Mouse (Mus musculus) heart, postnatal 0 days (tissue): ENCODE measurements at regions not wholly inside any gene's neighbourhood (a gene's known extent, or its start where the extent isn't known, plus 50 kb on each side); places are given as distances from the start of the nearest gene placed in this dataset.
A peak's percentile ranks its signal among the peaks of the same experiment; 100 is the strongest.

Experiments
- ATAC-seq: fragments of 200-750 bp; cut with Nextera tagmentation; 2 replicates; pipeline ENCODE4 v1.8.0; 2017; ENCODE audit warnings: low read depth, moderate number of reproducible peaks, moderate library complexity; ENCODE audit not compliant: insufficient read depth
- DNase-seq: peaks from one replicate; pipeline ENCODE4 v3.0.0-alpha.2; 2016; ENCODE audit warnings: low spot score
- H3K27ac ChIP-seq: fragments of 300-500 bp; sonication (generic); 2 replicates; pipeline ENCODE4 v1.5.1; 2014; ENCODE audit warnings: low read depth, mild to moderate bottlenecking
- H3K27me3 ChIP-seq: fragments of 300-500 bp; sonication (generic); 2 replicates; pipeline ENCODE4 v1.6.1; 2014; ENCODE audit warnings: low read length, mixed read lengths; ENCODE audit not compliant: control insufficient read depth, insufficient read depth
- H3K36me3 ChIP-seq: fragments of 300-500 bp; sonication (generic); replicated peaks from 2 replicates; pipeline ENCODE4 v1.6.1; 2014; ENCODE audit warnings: low read length, mixed read lengths; ENCODE audit not compliant: control insufficient read depth, insufficient read depth
- H3K4me1 ChIP-seq: fragments of 300-500 bp; sonication (generic); 2 replicates; pipeline ENCODE4 v1.6.1; 2014; ENCODE audit warnings: antibody characterized with exemption; ENCODE audit not compliant: control insufficient read depth, insufficient read depth
- H3K4me2 ChIP-seq: fragments of 300-500 bp; sonication (generic); 2 replicates; pipeline ENCODE4 v1.6.1; 2014; ENCODE audit warnings: low read depth, mild to moderate bottlenecking, low read length, moderate library complexity
- H3K4me3 ChIP-seq: fragments of 300-500 bp; sonication (generic); 2 replicates; pipeline ENCODE4 v1.5.1; 2014; ENCODE audit warnings: low read depth, low read length
- H3K9ac ChIP-seq: fragments of 300-500 bp; sonication (generic); replicated peaks from 2 replicates; pipeline ENCODE4 v1.6.1; 2014; ENCODE audit warnings: low read depth, low read length, mixed read lengths
- H3K9me3 ChIP-seq: fragments of 300-500 bp; sonication (generic); replicated peaks from 2 replicates; pipeline ENCODE4 v1.6.1; 2016; ENCODE audit warnings: low read length; ENCODE audit not compliant: control insufficient read depth
- CTCF ChIP-seq: IDR thresholded peaks from 2 replicates; pipeline ENCODE4 v1.5.1; 2016; ENCODE audit warnings: antibody characterized with exemption, control low read depth, low read depth
- EP300 ChIP-seq: IDR thresholded peaks from 2 replicates; pipeline ENCODE4 v1.6.1; 2016; ENCODE audit warnings: antibody characterized with exemption, low read depth
- WGBS: fragments of 180-500 bp; shearing (Covaris S2); extraction: QIAGEN DNeasy Blood & Tissue Kit; methylation state at CpG from one replicate; pipeline ENCODE4 v1.1.7; 2014; 5-methylcytosine and 5-hydroxymethylcytosine counted together

- H3K4me3 ChIP-seq, result no peak overlapping the region
- DNase-seq (no peak), ATAC-seq (no peak)
- 79% methylated on average over 2 of the region's 2 CpGs for WGBS
- no peak overlapping the region for H3K27ac ChIP-seq
- no peaks in the 10 kb centered on the region for H3K27me3 ChIP-seq
- no peak overlapping the region for H3K4me2 ChIP-seq
- H3K9me3 ChIP-seq, result no peaks in the 10 kb centered on the region
- TF ChIP-seq CTCF (no peak), EP300 (no peak)
- no peak overlapping the region for H3K9ac ChIP-seq
- no peaks in the 10 kb centered on the region for H3K4me1 ChIP-seq
- no peaks in the 10 kb centered on the region for H3K36me3 ChIP-seq
Measured at GRCm38 (mm10) chr6:103959002-103959401, 448.6 kb downstream of the Chl1 start.

DNA sequence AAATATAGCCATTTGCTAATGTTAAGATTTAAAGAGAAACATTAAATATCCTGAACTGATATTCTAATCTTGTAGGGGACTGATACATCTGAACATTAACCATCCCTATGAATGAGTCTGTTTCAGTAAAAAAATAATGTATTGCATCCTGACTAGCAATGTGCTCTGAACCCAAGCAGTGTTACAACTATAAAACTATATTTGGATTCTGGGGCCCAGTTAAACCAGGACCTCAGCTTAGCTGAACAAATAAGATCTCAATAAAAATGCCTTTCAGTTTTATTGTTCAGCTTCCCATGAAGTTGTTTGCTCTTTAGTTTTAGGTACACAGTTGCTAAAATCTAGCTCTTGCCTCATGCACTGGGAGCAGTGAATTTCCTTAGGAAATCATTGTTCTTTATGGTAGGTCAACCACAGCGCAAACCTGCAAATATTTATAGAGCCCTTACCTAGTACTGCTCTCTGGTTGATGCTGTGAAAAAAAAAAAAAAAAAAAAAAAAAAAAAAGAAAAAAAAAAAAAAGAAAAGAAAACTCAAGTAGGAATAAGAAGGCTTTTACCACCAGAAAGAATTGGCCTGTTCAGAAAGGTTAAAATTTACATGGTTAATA is 457.5 kb downstream of the Chl1 start:
- Histone ChIP-seq H3K27ac (no peak overlapping the region), H3K4me1 (no peaks in the 10 kb centered on the region), H3K9ac (no peak overlapping the region), H3K36me3 (no peaks in the 10 kb centered on the region), H3K27me3 (no peaks in the 10 kb centered on the region), H3K9me3 (no peaks in the 10 kb centered on the region), H3K4me2 (no peak overlapping the region), H3K4me3 (no peak overlapping the region)
- 80% methylated on average over 1 of the region's 1 CpGs for WGBS
- DNase-seq (no peak), ATAC-seq (no peak)
- TF ChIP-seq CTCF, result no peak
- TF ChIP-seq EP300, result no peak

DNA sequence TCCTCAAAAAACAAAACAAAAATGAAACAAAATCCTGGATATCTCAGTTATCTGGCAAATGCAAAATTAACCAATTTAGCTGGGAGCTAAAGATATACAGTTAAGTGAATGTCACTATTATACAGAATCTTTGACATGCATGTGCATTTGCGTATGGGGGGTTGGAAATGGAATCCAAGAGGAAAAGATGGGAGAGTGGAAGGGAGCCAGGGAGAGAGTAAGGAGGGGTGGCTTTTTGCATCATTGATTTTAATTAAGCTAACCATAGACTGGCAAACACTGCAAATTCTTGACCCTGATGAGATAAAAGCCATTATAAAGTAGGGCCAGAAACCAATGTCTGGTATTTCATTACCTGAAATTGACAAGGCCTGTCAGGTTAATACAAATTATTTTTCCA is 488.8 kb downstream of the Chl1 start:
- TF ChIP-seq EP300, result no peak
- no peak for TF ChIP-seq CTCF
- DNase-seq, result no peak
- H3K4me1 ChIP-seq, result no peaks in the 10 kb centered on the region
- no peaks in the 10 kb centered on the region for H3K36me3 ChIP-seq
- 79% methylated on average over 1 of the region's 1 CpGs for WGBS
- H3K4me3 ChIP-seq, result no peak overlapping the region
- ATAC-seq, result no peak
- no peak overlapping the region for H3K27ac ChIP-seq
- H3K9ac ChIP-seq, result no peak overlapping the region
- no peak overlapping the region for H3K4me2 ChIP-seq
- H3K9me3 ChIP-seq, result no peaks in the 10 kb centered on the region
- no peaks in the 10 kb centered on the region for H3K27me3 ChIP-seq

- DNase-seq (peak; percentile 63), ATAC-seq (no peak)
- Histone ChIP-seq H3K27me3 (no peaks in the 10 kb centered on the region), H3K36me3 (no peaks in the 10 kb centered on the region), H3K4me2 (no peak overlapping the region), H3K4me3 (no peak overlapping the region), H3K4me1 (no peaks in the 10 kb centered on the region), H3K27ac (no peak overlapping the region), H3K9me3 (no peaks in the 10 kb centered on the region), H3K9ac (no peak overlapping the region)
- TF ChIP-seq EP300 (no peak), CTCF (peak; percentile 72)
- WGBS, result 6% methylated on average over 9 of the region's 9 CpGs
Measured at GRCm38 (mm10) chr6:104028439-104029091, 464.0 kb upstream of the Cntn6 start.

DNA sequence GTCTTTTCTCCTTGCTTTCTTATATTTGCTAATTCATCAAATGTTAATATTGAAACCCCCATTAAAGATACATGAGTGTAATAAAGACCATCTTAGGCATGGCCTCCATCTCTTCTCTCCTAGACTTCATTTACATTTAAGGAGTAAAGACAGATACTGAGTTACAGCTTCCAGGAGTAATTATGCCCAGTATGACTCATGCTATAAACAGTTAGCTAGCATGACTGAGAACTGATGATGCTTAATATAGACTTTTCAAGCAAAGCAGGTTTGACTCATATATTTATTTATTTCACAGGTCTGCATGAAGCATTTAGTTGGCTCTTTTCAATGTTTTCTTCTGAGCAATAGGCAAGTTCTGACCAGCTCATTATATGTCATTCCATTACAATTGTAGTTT is 453.7 kb upstream of the Cntn6 start:
- Histone ChIP-seq H3K27me3 (no peaks in the 10 kb centered on the region), H3K9ac (no peak overlapping the region), H3K4me1 (no peaks in the 10 kb centered on the region), H3K4me3 (no peak overlapping the region), H3K4me2 (no peak overlapping the region), H3K9me3 (no peaks in the 10 kb centered on the region), H3K36me3 (no peaks in the 10 kb centered on the region), H3K27ac (no peak overlapping the region)
- ATAC-seq, result no peak
- DNase-seq, result no peak
- TF ChIP-seq EP300 (no peak), CTCF (no peak)

DNA sequence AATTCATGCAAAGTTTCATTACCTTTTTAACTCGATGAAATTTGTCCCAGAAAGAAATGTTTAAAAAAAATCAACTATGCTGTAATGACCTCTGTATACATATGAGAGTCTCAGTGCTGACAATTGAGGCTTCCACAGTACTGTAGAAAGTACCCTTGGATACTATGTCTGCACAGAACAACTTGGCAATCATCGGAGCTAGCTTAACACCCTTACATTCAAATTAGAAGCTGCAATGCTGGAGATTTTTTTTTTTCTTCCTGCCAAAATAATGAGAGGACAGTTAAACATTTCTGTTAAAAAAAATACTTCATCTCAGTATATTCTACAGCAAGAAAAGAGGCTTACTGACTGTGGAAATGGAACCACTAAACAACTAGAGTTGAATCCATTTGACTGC is 452.1 kb upstream of the Cntn6 start:
- H3K9ac ChIP-seq, result no peak overlapping the region
- no peak for DNase-seq
- no peaks in the 10 kb centered on the region for H3K36me3 ChIP-seq
- 74% methylated on average over 2 of the region's 2 CpGs for WGBS
- no peaks in the 10 kb centered on the region for H3K27me3 ChIP-seq
- TF ChIP-seq EP300 (no peak), CTCF (no peak)
- no peak overlapping the region for H3K4me2 ChIP-seq
- no peaks in the 10 kb centered on the region for H3K9me3 ChIP-seq
- no peaks in the 10 kb centered on the region for H3K4me1 ChIP-seq
- H3K4me3 ChIP-seq, result no peak overlapping the region
- no peak for ATAC-seq
- H3K27ac ChIP-seq, result no peak overlapping the region
